Mouse (Mus musculus): ENCODE data around the gene Pkn3. TPM values are rescaled to one million over a fixed set of nuclear protein-coding genes. Genes with fewer than 3 reads are reported as not detected.

Gene Pkn3
- polyA plus RNA-seq, 1 experiment from 2014 or later, result 13.5 TPM

GRCm38 (mm10) chr2:30091521-30091920 is 14.0 kb downstream of the Pkn3 start:
- no peak overlapping the region for H3K4me3 ChIP-seq
- 95% methylated on average over 12 of the region's 12 CpGs for WGBS

GRCm38 (mm10) chr2:30092280-30092918 is 14.9 kb downstream of the Pkn3 start:
- Histone ChIP-seq H3K36me3 (peaks cover 29% of the 10 kb centered on the region), H3K9me3 (replicated peaks) (no peaks in the 10 kb centered on the region), H3K27me3 (ENCODE audit: low read depth, poor library complexity, severe bottlenecking) (no peaks in the 10 kb centered on the region), H3K27ac (replicated peaks) (peak overlapping the region; percentile 72), H3K4me3 (peak overlapping the region; percentile 57), H3K4me1 (peaks cover 34% of the 10 kb centered on the region)
- 50% methylated on average over 6 of the region's 6 CpGs for WGBS
- no peak for DNase-seq (ENCODE audit: low spot score)

More at GRCm38 (mm10) chr2:30091521-30091920, 14.0 kb downstream of the Pkn3 start:
- no peak overlapping the region for H3K27ac ChIP-seq (replicated peaks)
- H3K9me3 ChIP-seq (replicated peaks), result no peaks in the 10 kb centered on the region
- peaks cover 34% of the 10 kb centered on the region for H3K4me1 ChIP-seq
- no peak for DNase-seq (ENCODE audit: low spot score)
- H3K27me3 ChIP-seq (ENCODE audit: low read depth, poor library complexity, severe bottlenecking), result no peaks in the 10 kb centered on the region
- H3K36me3 ChIP-seq, result peaks cover 37% of the 10 kb centered on the region

- peaks cover 27% of the 10 kb centered on the region for H3K36me3 ChIP-seq
- H3K27me3 ChIP-seq (ENCODE audit: low read depth, poor library complexity, severe bottlenecking), result no peaks in the 10 kb centered on the region
- no peaks in the 10 kb centered on the region for H3K9me3 ChIP-seq (replicated peaks)
- peak; percentile 96 for DNase-seq (ENCODE audit: low spot score)
- under 1% methylated on average over 51 of the region's 51 CpGs for WGBS
- peak within 1 kb of the TSS; percentile 72 for H3K27ac ChIP-seq (replicated peaks)
- H3K4me1 ChIP-seq, result peaks cover 34% of the 10 kb centered on the region
- peak within 1 kb of the TSS; percentile 57 for H3K4me3 ChIP-seq
Measured at GRCm38 (mm10) chr2:30093471-30094207, 16.2 kb downstream of the Pkn3 start, which contains the start of gene Zdhhc12. TSS of gene Zdhhc12 (minus strand) at chr2:30093648.

DNA sequence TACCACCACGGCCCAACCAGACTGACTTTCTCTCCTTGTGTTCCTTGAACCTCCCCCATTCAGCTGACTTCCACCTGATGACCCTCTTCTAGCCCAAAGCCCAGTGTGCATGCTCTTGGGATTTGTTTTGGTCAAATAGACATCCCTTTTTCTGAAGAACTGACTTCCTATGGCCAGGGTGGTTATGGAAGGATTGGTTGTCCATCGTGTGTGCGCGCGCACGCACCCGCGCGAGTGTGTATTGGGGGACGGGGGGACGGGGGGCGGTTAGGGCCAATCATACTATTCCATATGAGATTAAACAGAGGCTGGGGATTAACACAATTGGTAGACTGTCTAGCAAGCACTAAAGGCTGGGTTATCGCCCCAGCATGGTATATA is 16.7 kb downstream of the Pkn3 start:
- Histone ChIP-seq H3K27ac (replicated peaks) (peak overlapping the region; percentile 72), H3K9me3 (replicated peaks) (no peaks in the 10 kb centered on the region), H3K4me3 (peak overlapping the region; percentile 57), H3K36me3 (peaks cover 33% of the 10 kb centered on the region), H3K27me3 (ENCODE audit: low read depth, poor library complexity, severe bottlenecking) (no peaks in the 10 kb centered on the region), H3K4me1 (peaks cover 34% of the 10 kb centered on the region)
- no peak for DNase-seq (ENCODE audit: low spot score)
- 3% methylated on average over 13 of the region's 13 CpGs for WGBS

GRCm38 (mm10) chr2:30095882-30096527 is 18.5 kb downstream of the Pkn3 start:
- Histone ChIP-seq H3K27me3 (ENCODE audit: low read depth, poor library complexity, severe bottlenecking) (no peaks in the 10 kb centered on the region), H3K27ac (replicated peaks) (no peak overlapping the region), H3K9me3 (replicated peaks) (no peaks in the 10 kb centered on the region), H3K4me3 (no peak overlapping the region), H3K36me3 (peaks cover 36% of the 10 kb centered on the region), H3K4me1 (peaks cover 34% of the 10 kb centered on the region)
- peak; percentile 58 for DNase-seq (ENCODE audit: low spot score)
- 78% methylated on average over 2 of the region's 2 CpGs for WGBS

DNA sequence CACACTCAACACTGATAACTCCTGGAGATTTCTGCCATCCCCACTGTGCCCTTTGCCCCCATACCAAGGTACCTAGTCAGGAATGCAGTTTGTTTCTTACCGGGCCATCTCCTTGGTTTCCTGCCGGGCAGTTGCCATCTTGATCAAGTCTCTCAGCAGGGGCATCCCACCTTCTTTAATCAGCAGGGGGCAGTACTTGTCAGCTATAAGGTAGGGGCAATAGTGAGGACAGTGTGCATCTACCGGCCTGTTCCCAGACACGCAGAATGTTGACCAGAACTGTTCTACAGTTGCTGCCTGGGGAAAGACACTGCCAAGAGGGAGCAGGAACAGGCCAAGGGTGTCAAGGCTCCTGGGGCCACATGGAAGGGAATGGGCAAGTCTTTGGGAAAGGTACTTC is 22.7 kb downstream of the Pkn3 start:
- Histone ChIP-seq H3K36me3 (peaks cover 64% of the 10 kb centered on the region), H3K27me3 (ENCODE audit: low read depth, poor library complexity, severe bottlenecking) (no peaks in the 10 kb centered on the region), H3K9me3 (replicated peaks) (no peaks in the 10 kb centered on the region), H3K27ac (replicated peaks) (no peak overlapping the region), H3K4me3 (no peak overlapping the region), H3K4me1 (no peaks in the 10 kb centered on the region)
- WGBS, result 80% methylated on average over 4 of the region's 4 CpGs
- DNase-seq (ENCODE audit: low spot score), result no peak

- H3K27me3 ChIP-seq (ENCODE audit: low read depth, poor library complexity, severe bottlenecking), result no peaks in the 10 kb centered on the region
- H3K36me3 ChIP-seq, result peaks cover 88% of the 10 kb centered on the region
Measured at GRCm38 (mm10) chr2:30106364-30106763, 28.9 kb downstream of the Pkn3 start.

DNA sequence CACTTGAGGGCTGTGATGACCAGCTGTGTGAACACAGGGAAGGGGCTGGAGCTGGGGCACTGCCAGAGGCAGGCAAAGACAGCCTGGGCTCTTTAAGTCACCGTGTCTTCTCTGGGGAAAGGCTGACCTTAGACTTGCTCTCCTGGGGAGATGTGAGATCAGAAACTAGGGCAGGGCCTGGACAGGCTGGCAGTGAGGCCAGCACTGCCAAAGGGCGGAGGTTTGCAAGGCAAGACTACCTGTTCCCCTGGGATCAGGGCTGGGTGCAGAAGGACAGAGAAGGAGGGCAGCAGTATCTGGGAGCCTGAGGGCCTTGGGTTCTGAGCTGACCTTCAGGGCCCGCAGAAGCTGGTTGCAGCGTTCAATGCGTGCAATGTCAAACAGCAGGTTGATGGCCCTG is 30.2 kb downstream of the Pkn3 start:
- Histone ChIP-seq H3K4me3 (no peak overlapping the region), H3K36me3 (peaks cover 84% of the 10 kb centered on the region), H3K4me1 (no peaks in the 10 kb centered on the region), H3K27me3 (ENCODE audit: low read depth, poor library complexity, severe bottlenecking) (no peaks in the 10 kb centered on the region), H3K9me3 (replicated peaks) (no peaks in the 10 kb centered on the region), H3K27ac (replicated peaks) (no peak overlapping the region)
- WGBS, result 96% methylated on average over 5 of the region's 5 CpGs
- no peak for DNase-seq (ENCODE audit: low spot score)

More at GRCm38 (mm10) chr2:30106364-30106763, 28.9 kb downstream of the Pkn3 start:
- Histone ChIP-seq H3K4me3 (no peak overlapping the region), H3K27ac (replicated peaks) (no peak overlapping the region), H3K9me3 (replicated peaks) (no peaks in the 10 kb centered on the region), H3K4me1 (no peaks in the 10 kb centered on the region)
- peak; percentile 44 for DNase-seq (ENCODE audit: low spot score)

GRCm38 (mm10) chr2:30108260-30108659 is 30.8 kb downstream of the Pkn3 start:
- H3K4me1 ChIP-seq, result no peaks in the 10 kb centered on the region
- 93% methylated on average over 4 of the region's 4 CpGs for WGBS
- H3K36me3 ChIP-seq, result peaks cover 84% of the 10 kb centered on the region

DNA sequence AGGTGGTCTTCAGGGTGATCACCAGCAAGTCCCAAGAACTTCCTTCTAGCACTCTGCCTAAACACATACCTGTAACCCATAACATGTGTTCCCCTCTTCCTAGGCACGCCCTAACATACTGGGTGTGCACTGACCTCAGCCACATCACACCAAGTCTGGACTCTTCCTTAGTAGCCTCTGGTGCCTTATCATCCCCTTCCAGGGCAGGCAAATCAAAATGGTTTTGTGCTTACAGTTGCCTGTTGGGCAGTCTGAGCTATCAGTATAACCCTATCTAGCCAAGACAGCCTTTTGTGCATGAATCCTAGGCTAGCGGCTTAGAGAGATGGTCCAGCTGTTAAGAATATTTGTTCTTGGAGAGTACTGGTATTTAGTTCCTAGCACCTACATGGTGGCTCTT is 34.0 kb downstream of the Pkn3 start:
- Histone ChIP-seq H3K36me3 (peaks cover 64% of the 10 kb centered on the region), H3K4me3 (no peak overlapping the region), H3K9me3 (replicated peaks) (no peaks in the 10 kb centered on the region), H3K27ac (replicated peaks) (no peak overlapping the region), H3K27me3 (ENCODE audit: low read depth, poor library complexity, severe bottlenecking) (no peaks in the 10 kb centered on the region), H3K4me1 (no peaks in the 10 kb centered on the region)
- 88% methylated on average over 2 of the region's 2 CpGs for WGBS
- no peak for DNase-seq (ENCODE audit: low spot score)

More at GRCm38 (mm10) chr2:30108260-30108659, 30.8 kb downstream of the Pkn3 start:
- Histone ChIP-seq H3K4me3 (no peak overlapping the region), H3K27ac (replicated peaks) (no peak overlapping the region), H3K9me3 (replicated peaks) (no peaks in the 10 kb centered on the region), H3K27me3 (ENCODE audit: low read depth, poor library complexity, severe bottlenecking) (no peaks in the 10 kb centered on the region)
- no peak for DNase-seq (ENCODE audit: low spot score)

- Histone ChIP-seq H3K27ac (replicated peaks) (no peak overlapping the region), H3K4me1 (no peaks in the 10 kb centered on the region), H3K36me3 (peaks cover 54% of the 10 kb centered on the region), H3K9me3 (replicated peaks) (no peaks in the 10 kb centered on the region), H3K27me3 (ENCODE audit: low read depth, poor library complexity, severe bottlenecking) (no peaks in the 10 kb centered on the region), H3K4me3 (no peak overlapping the region)
- no peak for DNase-seq (ENCODE audit: low spot score)
- 95% methylated on average over 5 of the region's 5 CpGs for WGBS
Measured at GRCm38 (mm10) chr2:30112564-30112963, 35.1 kb downstream of the Pkn3 start.

GRCm38 (mm10) chr2:30119641-30120051 is 42.2 kb downstream of the Pkn3 start:
- Histone ChIP-seq H3K36me3 (0 out of 2 replicates have a peak, but pooled peaks cover 4% of the 10 kb centered on the region), H3K27me3 (ENCODE audit: low read depth, poor library complexity, severe bottlenecking) (no peaks in the 10 kb centered on the region), H3K9me3 (replicated peaks) (no peaks in the 10 kb centered on the region), H3K27ac (replicated peaks) (peak overlapping the region; percentile 65), H3K4me1 (peaks cover 36% of the 10 kb centered on the region), H3K4me3 (no peak overlapping the region)
- DNase-seq (ENCODE audit: low spot score), result no peak
- WGBS, result 22% methylated on average over 6 of the region's 6 CpGs

DNA sequence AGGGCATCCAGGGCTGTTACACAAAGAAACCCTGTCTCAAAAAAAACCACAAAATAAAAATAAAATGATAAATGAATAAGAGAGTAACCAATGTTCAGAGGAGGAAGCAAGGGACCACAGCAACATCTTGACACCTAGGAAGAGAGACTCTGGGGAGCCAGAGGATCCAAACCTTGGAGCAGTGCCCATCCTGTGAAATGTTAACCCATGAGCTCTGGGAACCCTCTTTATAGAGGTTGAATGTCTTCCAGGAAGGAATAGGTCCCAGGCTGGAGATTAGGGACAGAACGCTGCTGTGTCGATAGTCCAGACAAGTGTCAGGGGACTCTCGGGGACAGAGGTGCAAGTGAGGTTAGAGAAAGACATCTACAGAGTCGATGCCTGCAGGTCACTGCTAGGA is 42.8 kb downstream of the Pkn3 start:
- Histone ChIP-seq H3K4me3 (no peak overlapping the region), H3K27me3 (ENCODE audit: low read depth, poor library complexity, severe bottlenecking) (no peaks in the 10 kb centered on the region), H3K27ac (replicated peaks) (peak overlapping the region; percentile 65), H3K9me3 (replicated peaks) (no peaks in the 10 kb centered on the region), H3K4me1 (peaks cover 42% of the 10 kb centered on the region), H3K36me3 (0 out of 2 replicates have a peak, but pooled peaks cover 4% of the 10 kb centered on the region)
- DNase-seq (ENCODE audit: low spot score), result no peak
- WGBS, result 89% methylated on average over 4 of the region's 4 CpGs

All from midbrain, embryonic 10.5 days (tissue).